Mouse (Mus musculus) adrenal gland, postnatal 25 days (tissue): ENCODE measurements around the gene Arrdc1. TPM values are rescaled to one million over a fixed set of nuclear protein-coding genes. Genes with fewer than 3 reads are reported as not detected.
A peak's percentile ranks its signal among the peaks of the same experiment; 100 is the strongest.
"Not testable (repeated sequence)": the region's sequence is repeated elsewhere in the genome, so short reads cannot be mapped to it uniquely, and the experiment has no call there.

ENCODE experiments used
- DNase-seq: peaks from one replicate; pipeline ENCODE4 v3.0.0; 2021; ENCODE audit warnings: mixed read lengths
- long read RNA-seq: library from polyadenylated mRNA; stranded (forward); transcript quantifications from one replicate; pipeline ENCODE4 v2.0.0, GENCODE M21; 2021
- total RNA-seq: library from RNA; stranded (reverse); gene quantifications from 2 replicates; pipeline ENCODE4 v1.2.3, GENCODE M21; 2021

Gene Arrdc1
- total RNA-seq, result 16.2 and 26.4 TPM in 2 replicates
- long read RNA-seq, transcript Arrdc1-201 (8 exons, 1,666 nt), result major isoform, 10 of 16 reads
- long read RNA-seq, partial matches to known transcripts, result 0 of 16 reads
- long read RNA-seq, other reads (novel, unspliced or antisense), result 6 of 16 reads

- peak; percentile 89 for DNase-seq
These were observed at the start of gene Arrdc1 for GRCm38 (mm10) chr2:24935057-24935796. TSS of gene Arrdc1 (minus strand) at chr2:24935252.

DNA sequence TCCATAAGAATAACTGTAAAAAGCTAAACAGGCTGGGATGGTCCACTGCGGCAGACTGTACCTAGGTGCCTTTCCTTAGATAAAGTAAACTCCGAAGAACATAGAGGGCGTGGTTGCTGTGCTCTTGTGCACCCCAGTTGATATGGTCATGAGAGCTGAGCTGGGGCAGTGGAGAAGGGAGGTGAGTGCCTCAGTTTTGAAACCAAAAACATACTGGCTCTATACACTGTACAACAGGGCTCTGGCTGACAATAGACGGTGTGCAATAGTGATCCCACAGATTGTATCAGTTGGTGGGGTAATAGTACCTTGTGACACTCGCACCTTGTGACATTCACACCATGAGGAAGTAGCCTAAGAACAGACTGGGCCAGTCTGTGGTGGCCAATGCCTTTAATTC is 41.9 kb upstream of the Arrdc1 start:
- DNase-seq, result no peak

DNA sequence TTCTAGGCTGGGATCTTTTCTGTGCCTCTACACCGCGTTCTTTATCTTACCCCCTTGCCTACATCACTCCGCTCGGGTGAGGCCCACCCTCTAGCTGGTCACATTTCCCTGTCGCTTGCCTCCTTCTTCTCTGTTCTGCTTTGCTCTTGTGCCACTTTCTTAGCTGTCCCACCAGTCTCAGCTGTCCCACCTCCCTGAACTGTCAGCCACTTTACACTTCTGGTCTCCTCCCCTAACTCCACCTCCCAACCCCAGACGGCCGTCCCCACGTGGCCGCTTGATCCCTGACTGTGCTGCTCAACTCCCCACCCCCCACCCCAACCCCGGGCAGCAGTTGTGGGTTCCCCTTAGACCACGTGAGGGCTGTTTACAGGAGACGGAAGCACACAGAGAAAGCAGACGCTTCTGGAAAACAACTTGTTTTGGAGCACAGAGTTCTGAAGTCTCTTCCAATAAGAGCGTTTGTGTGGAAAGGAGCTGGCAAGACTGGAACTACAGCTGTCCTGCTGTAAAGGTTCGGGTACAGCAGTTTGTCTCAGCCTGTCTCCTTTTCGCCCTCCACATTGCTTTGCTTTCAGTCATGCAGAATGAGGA is 40.7 kb upstream of the Arrdc1 start, which contains the start of gene Pnpla7:
TSS of gene Pnpla7 (plus strand) at position 330 of the 594 bp plus-strand sequence.
- peak; percentile 81 for DNase-seq

DNA sequence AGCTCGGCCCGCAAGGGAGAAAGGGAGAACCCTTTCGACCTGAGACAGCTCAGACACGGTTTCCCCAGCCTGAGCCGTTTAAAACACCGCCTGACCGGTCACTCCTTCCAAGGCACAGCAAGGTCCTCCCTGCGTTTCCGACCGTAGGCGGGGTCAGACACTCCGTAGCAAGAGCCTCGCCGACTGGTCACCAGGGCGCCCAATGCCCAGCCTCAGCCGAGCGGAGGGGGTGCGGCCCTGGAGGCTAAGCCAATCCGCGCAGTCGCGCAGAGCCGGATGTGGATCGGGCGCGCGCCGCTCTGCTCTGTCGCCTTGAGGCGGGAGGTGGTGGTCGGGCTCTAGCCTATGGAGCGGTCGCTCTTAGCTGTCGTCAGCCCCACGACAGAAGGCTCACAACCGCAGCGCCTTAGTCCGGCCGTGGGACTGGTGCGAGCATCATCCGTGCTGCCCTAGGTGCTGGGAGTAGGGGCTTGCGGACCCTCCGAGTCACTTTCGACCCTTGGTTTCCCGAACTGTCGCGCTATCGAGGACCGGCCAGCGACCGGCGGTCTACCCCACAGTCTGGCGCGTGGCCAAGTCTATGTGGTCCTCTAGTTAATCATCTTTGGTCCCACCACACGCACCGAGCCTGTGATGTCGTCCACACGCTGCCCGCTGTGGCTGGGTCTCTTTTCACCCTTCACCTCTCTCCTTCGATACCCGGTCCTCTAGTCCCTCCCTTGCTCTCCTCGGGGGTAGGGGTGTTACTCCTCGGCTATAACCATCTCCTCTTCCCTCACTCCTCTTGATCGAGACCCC is 40.1 kb upstream of the Arrdc1 start, which contains the start of gene Mrpl41:
TSS of gene Mrpl41 (minus strand) at position 193 of the 798 bp plus-strand sequence.
- peak; percentile 97 for DNase-seq

GRCm38 (mm10) chr2:24974452-24974851 is 39.4 kb upstream of the Arrdc1 start:
- peak; percentile 33 for DNase-seq

- DNase-seq, result no peak
These were observed 35.3 kb upstream of the Arrdc1 start for GRCm38 (mm10) chr2:24970386-24970785.

GRCm38 (mm10) chr2:24962304-24963000 is 27.4 kb upstream of the Arrdc1 start, which contains the start of gene Dph7:
TSS of gene Dph7 (plus strand) at chr2:24962400.
- DNase-seq, result peak; percentile 85

- peak; percentile 32 for DNase-seq
These were observed 25.9 kb upstream of the Arrdc1 start for GRCm38 (mm10) chr2:24960910-24961309.

DNA sequence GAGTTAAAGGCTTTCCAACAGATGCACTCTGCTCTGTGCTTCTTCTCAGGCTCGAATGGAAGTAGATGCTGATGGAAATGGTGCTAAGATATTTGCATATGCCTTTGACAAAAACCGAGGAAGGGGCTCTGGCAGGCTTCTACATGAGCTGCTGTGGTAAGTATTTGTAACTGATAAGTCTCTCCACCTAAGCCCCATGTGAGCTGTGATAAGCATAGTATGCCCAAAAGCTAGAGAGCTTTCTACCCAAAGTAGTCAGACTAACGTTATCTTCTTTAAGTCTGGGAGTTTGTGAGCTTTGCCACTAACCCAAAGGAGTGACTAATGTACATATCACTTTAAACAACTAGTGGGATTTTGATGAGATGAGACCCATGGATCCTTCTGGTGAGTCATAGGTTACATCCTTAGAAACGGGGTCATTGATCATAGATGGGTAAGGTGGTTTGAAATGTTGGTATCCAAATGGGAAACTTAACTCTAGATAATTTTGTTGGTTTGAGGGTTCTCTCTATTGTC is 17.5 kb upstream of the Arrdc1 start:
- DNase-seq, result no peak

- DNase-seq, result peak; percentile 29
These were observed 15.1 kb upstream of the Arrdc1 start for GRCm38 (mm10) chr2:24950189-24950535.

- peak; percentile 99 for DNase-seq
These were observed 14.6 kb upstream of the Arrdc1 start, which contains the start of gene Zmynd19 for GRCm38 (mm10) chr2:24949421-24950188. TSS of gene Zmynd19 (plus strand) at chr2:24949792.

DNA sequence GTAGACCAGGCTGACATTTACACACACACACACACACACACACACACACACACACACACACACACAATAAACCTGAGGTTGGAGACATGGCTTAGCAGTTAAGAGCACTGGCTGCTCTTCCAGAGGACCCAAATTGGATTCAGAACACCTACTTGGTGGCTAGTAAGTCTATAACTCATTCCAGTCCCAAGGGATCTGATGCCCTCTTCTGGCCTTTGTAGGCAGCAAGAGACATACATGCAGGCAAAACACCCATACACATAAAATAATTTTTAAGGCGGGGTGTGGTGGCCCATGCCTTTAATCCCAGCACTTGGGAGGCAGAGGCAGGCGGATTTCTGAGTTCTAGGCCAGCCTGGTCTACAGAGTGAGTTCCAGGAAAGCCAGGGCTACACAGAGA is 9.3 kb upstream of the Arrdc1 start:
- not testable (repeated sequence) for DNase-seq

DNA sequence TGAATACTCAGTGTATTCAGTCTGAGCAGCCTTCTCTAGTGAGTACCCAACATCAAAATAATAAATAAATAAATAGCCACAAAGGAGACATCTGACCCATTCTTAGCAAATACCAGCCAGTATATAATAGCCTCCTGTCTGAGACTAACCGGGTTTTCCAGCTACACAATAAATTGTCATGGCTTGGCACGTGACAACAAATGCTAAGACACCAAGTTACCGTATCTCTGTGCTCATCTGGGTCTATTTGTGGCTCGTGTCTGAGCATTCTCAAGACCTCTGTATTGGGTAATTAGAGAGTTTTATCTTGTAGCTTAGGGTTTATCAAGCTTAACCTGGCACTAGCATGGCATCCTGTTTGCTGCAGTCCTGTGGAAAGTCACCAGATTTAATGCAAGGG is 7.0 kb upstream of the Arrdc1 start:
- no peak for DNase-seq

- DNase-seq, result no peak
These were observed 550 bp downstream of the Arrdc1 start for GRCm38 (mm10) chr2:24934441-24934963.

GRCm38 (mm10) chr2:24929593-24929992 is 5.5 kb downstream of the Arrdc1 start:
- DNase-seq, result no peak

DNA sequence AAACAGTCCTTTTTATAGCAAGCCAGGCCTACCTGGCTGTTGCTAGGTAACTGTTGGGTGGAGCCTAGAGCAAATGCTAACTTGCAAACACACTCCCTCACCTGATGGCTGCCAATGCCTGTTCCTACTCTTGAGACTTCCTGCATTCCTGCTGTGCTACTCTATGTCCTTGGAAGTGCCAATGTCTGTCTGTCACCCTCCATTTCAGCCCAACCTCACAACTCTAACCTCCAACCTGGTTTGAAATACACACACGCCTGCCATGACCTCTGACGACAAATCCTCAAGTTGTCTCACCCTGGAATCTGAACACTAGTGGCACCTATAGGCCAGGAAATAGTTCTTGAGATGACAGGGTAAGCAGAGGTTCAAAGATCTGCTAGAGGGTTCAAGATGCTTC is 5.9 kb downstream of the Arrdc1 start:
- DNase-seq, result no peak

DNA sequence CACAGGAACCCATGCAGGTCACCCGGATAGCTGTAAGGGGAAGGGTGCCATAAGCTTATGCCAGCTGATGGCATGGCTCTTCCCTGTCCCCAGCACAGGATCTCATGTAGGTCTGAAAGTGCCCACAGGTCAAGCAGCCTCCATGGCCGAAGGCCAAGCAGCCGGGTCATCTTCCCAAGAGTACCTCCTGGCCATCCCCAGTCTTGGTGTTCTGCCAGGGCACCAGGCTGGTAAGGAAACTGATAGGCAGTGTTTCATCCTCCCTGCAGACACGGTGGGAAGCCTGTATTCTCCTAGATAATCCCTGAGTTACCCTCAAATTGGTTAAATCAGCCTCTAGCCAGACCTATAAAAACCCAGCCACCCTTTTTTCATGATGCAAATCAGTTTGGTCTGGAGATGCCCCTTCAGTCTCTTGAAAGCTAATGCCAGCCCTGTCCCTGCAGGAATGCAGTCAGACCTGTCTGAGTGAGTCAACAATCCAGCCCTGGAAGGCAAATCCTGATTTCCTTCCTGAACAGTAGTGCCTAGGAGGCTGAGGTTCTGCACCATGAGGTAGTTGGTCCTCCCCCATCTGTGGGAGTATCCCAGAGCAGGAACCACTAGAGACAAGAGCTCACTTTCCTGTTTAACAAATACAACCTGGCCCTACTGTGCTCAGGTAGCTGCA is 7.1 kb downstream of the Arrdc1 start:
- peak; percentile 23 for DNase-seq

DNA sequence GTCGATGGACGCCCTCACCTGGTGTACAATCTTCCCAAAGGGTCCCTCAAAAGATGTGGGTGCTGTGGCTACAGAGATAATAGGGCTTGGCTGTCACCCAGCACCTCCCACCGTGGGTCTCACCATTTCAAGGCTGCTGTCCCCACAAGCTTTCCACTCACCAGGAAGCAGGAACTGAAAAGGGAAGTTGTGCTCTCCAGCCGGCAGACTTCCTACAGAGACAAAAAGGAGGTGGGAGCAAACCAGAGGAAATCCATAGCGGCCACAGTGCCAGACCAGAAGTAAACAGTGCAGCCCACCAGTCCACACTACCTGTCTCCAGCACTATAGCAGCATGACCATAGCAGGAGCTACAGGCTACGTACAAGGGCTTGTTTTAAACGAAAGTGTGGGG is 8.1 kb downstream of the Arrdc1 start:
- no peak for DNase-seq

- no peak for DNase-seq
These were observed 8.6 kb downstream of the Arrdc1 start for GRCm38 (mm10) chr2:24926345-24926964.

GRCm38 (mm10) chr2:24925284-24925683 is 9.8 kb downstream of the Arrdc1 start:
- no peak for DNase-seq
